Mouse (Mus musculus) forebrain, embryonic 10.5 days (tissue): ENCODE measurements around the gene Olfr237-ps1. TPM values are rescaled to one million over a fixed set of nuclear protein-coding genes. Genes with fewer than 3 reads are reported as not detected.

Experiments used
- polyA plus RNA-seq: library from polyadenylated mRNA; unstranded; fragments of >200 nt; fragmentation: Nextera tagmentation; extraction: Ambion mirVana; gene quantifications from 2 replicates; pipeline ENCODE4 v1.2.1, GENCODE M21; 2016

The Olfr237-ps1 gene
- polyA plus RNA-seq, 1 experiment from 2014 or later = not detected

Other genes with a start within 250 kb of the Olfr237-ps1 start
- not detected in 2 replicates for gene Olfr447, start 237.7 kb upstream of the Olfr237-ps1 start, polyA plus RNA-seq
- gene Olfr446, start 225.2 kb upstream of the Olfr237-ps1 start, polyA plus RNA-seq = not detected in 2 replicates
- not detected in 2 replicates for gene Olfr444, start 197.5 kb upstream of the Olfr237-ps1 start, polyA plus RNA-seq
- not detected in 2 replicates for gene Olfr441, start 40.2 kb upstream of the Olfr237-ps1 start, polyA plus RNA-seq
- not detected in 2 replicates for gene Olfr437, start 16.7 kb downstream of the Olfr237-ps1 start, polyA plus RNA-seq
- gene Olfr13, start 25.6 kb downstream of the Olfr237-ps1 start, polyA plus RNA-seq = not detected in 2 replicates
- gene Olfr435, start 50.6 kb downstream of the Olfr237-ps1 start, polyA plus RNA-seq = not detected in 2 replicates
- gene Olfr434, start 66.5 kb downstream of the Olfr237-ps1 start, polyA plus RNA-seq = not detected in 2 replicates
- gene Olfr47, start 85.0 kb downstream of the Olfr237-ps1 start, polyA plus RNA-seq = not detected in 2 replicates
- gene Arhgef5, start 119.0 kb downstream of the Olfr237-ps1 start, polyA plus RNA-seq = 3.6 and 4.1 TPM in 2 replicates
- gene Nobox, start 163.0 kb downstream of the Olfr237-ps1 start, polyA plus RNA-seq = not detected in 2 replicates